Mouse (Mus musculus) small intestine, adult 2 months (tissue): Measurements from ENCODE around the gene Fbxo22.
"Not testable (repeated sequence)": the region's sequence is repeated elsewhere in the genome, so short reads cannot be mapped to it uniquely, and the experiment has no call there.

Source experiments
- CTCF ChIP-seq: fragments of 200-500 bp; IDR thresholded peaks from 2 replicates; pipeline ENCODE4 v1.5.1; 2012; ENCODE audit warnings: low read depth, mild to moderate bottlenecking, control low read depth, inconsistent platforms, low read length, moderate library complexity, mixed read lengths; ENCODE audit not compliant: insufficient replicate concordance, insufficient read length; ENCODE audit errors: extremely low read depth
- POLR2A ChIP-seq: fragments of 200-500 bp; IDR thresholded peaks from 2 replicates; pipeline ENCODE4 v1.6.1; 2012; ENCODE audit warnings: low read depth, mild to moderate bottlenecking, control low read depth, inconsistent platforms, low read length, moderate library complexity

GRCm38 (mm10) chr9:55245057-55245750 is 36.5 kb downstream of the Fbxo22 start:
- TF ChIP-seq POLR2A, CTCF: not testable (repeated sequence)
